Mouse (Mus musculus): Measurements from ENCODE around the gene Tmprss11c. TPM values are rescaled to one million over a fixed set of nuclear protein-coding genes. Genes with fewer than 3 reads are reported as not detected.

Gene Tmprss11c
- polyA plus RNA-seq, 1 experiment from 2014 or later, result not detected

DNA sequence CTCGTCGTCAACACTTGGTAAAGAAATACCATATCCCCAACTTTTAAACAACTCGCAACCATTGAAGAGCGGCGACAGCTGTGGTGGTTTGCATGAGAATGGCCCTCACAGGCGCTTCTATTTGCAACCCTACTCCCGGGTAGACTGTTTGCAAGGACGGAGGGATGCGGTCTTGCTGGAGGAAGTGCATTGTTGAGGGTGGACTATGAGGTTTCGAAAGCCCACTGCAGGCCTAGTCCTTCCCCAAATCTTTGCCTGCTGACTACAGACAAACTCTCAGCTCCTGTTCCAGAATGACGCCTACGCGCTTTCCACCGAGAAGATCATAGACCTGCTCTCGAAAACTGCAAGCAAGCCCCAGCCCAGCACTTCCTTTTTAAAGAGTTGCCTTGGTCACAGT, 98.8 kb downstream of the Tmprss11c start:
- no peak for ATAC-seq (ENCODE audit: extremely low read depth, insufficient number of reproducible peaks, low FRiP score, low TSS enrichment)
- Histone ChIP-seq H3K9ac (no peak overlapping the region), H3K36me3 (no peaks in the 10 kb centered on the region), H3K9me3 (no peaks in the 10 kb centered on the region), H3K27ac (replicated peaks) (no peak overlapping the region), H3K27me3 (replicated peaks) (no peaks in the 10 kb centered on the region), H3K4me1 (no peaks in the 10 kb centered on the region), H3K4me2 (no peak overlapping the region), H3K4me3 (no peak overlapping the region)
- 43% methylated on average over 15 of the region's 15 CpGs for WGBS

DNA sequence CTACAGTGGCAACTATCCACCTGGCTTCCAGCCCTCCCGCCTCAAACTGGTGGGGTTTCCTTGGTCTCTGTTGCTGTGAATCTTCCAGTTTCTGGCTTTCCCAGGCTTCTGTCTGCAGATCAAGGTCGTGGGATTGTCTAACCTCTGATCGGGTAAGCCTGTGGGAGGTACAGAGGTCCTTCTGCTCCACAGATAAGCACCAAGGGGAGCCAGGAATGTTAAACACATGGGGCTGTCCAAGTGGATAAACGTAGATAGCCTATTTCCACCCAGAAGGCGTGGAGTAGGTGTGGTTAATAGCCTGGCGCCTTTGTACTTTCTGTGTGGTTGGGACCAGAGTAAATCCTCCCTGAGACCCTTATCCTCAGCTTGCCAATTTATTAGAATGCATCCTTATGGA, 101.7 kb downstream of the Tmprss11c start:
- no peaks in the 10 kb centered on the region for H3K9me3 ChIP-seq
- H3K4me3 ChIP-seq, result no peak overlapping the region
- no peak for ATAC-seq (ENCODE audit: extremely low read depth, insufficient number of reproducible peaks, low FRiP score, low TSS enrichment)
- no peaks in the 10 kb centered on the region for H3K36me3 ChIP-seq
- no peak overlapping the region for H3K27ac ChIP-seq (replicated peaks)
- no peak overlapping the region for H3K9ac ChIP-seq
- H3K4me1 ChIP-seq, result no peaks in the 10 kb centered on the region
- no peak overlapping the region for H3K4me2 ChIP-seq
- WGBS, result 51% methylated on average over 6 of the region's 6 CpGs
- H3K27me3 ChIP-seq (replicated peaks), result no peaks in the 10 kb centered on the region

Other genes starting within 250 kb of the Tmprss11c start
- gene Cenpc1, start 223.7 kb downstream of the Tmprss11c start, polyA plus RNA-seq (2015; fragmentation: Nextera tagmentation; extraction: Ambion mirVana), result 22.5 and 24.3 TPM in 2 replicates
- gene Stap1, start 217.6 kb downstream of the Tmprss11c start, polyA plus RNA-seq (2015; fragmentation: Nextera tagmentation; extraction: Ambion mirVana), result 0.10 and 0.32 TPM in 2 replicates
- 7.3 and 7.5 TPM in 2 replicates for gene Uba6, start 116.5 kb downstream of the Tmprss11c start, polyA plus RNA-seq (2015; fragmentation: Nextera tagmentation; extraction: Ambion mirVana)
- gene Gnrhr, start 91.4 kb downstream of the Tmprss11c start, polyA plus RNA-seq (2015; fragmentation: Nextera tagmentation; extraction: Ambion mirVana), result not detected in 2 replicates
- gene Tmprss11d, start 84.1 kb upstream of the Tmprss11c start, polyA plus RNA-seq (2015; fragmentation: Nextera tagmentation; extraction: Ambion mirVana), result not detected in 2 replicates
- gene Tmprss11a, start 179.7 kb upstream of the Tmprss11c start, polyA plus RNA-seq (2015; fragmentation: Nextera tagmentation; extraction: Ambion mirVana), result not detected in 2 replicates
- not detected in 2 replicates for gene Tmprss11g, start 229.3 kb upstream of the Tmprss11c start, polyA plus RNA-seq (2015; fragmentation: Nextera tagmentation; extraction: Ambion mirVana)